Mouse (Mus musculus) c-Kit-positive CD71-positive TER-119-negative erythroid progenitor cells, embryonic 14.5 days (primary cell): ENCODE results near the gene Ppp1r16b.

Experiments
- DNase-seq: peaks from one replicate; pipeline ENCODE4 v3.0.0-alpha.2; 2013; ENCODE audit warnings: low read depth

Gene Ppp1r16b

GRCm38 (mm10) chr2:158768350-158768749, 103.2 kb downstream of the Ppp1r16b start:
- peak; percentile 50 for DNase-seq

GRCm38 (mm10) chr2:158768771-158769170, 103.6 kb downstream of the Ppp1r16b start:
- DNase-seq = peak; percentile 56

- no peak for DNase-seq
Measured at GRCm38 (mm10) chr2:158770126-158770757, 105.0 kb downstream of the Ppp1r16b start.

DNA sequence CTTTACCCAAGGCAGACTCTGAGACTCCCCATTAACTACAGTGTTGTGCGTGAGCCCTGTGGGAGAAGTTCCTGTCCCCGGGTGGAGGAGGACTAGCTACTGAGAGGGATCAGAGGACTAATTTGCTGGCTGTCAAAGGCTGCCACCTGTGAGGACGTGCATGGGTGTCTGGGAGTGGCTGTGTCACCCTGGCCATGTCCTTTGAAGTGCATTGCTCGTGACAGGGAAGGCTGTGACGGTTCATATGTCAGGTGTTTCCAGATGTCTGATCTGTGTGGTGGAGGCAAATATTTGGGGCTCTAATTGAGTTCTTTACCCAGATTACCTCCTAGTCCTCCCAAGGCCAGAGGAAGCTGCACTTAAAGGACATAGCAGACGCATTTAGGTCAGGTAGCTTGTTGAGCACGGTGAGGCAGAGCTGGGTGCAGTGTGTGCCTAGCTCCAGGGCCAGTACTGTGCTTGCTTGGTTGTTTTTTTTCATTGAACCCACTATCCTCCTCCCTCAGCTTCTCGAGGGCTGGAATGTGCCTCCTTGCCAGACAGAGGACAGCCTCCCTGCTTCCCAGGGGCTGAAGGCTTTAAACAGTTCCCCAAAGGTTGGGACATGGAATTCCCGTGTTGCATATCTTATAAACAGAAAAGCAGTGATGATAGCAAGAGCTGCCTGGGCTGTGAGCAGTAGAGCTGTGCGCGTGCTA, 106.0 kb downstream of the Ppp1r16b start:
- no peak for DNase-seq

DNA sequence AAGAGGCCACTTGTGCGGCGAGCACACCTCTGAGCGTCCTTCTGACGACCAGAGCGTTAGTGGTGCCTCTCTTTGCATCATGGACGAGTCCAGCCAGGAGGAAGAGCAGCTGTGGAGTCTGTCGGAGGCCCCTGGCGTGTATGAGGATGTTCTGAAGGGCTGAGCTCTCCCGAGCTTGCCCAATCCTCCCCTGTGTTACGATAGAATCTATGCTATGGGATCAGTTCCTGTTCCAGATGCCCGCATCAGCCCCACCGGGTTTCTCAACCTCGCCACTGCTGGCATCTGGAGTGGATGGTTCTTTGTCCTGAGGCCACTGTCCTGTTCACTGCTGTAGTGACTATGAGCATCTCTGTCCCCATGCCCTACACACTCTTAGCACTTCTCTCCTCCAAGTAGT, 107.6 kb downstream of the Ppp1r16b start:
- DNase-seq = no peak

- no peak for DNase-seq
Measured at GRCm38 (mm10) chr2:158774886-158775285, 109.7 kb downstream of the Ppp1r16b start.

DNA sequence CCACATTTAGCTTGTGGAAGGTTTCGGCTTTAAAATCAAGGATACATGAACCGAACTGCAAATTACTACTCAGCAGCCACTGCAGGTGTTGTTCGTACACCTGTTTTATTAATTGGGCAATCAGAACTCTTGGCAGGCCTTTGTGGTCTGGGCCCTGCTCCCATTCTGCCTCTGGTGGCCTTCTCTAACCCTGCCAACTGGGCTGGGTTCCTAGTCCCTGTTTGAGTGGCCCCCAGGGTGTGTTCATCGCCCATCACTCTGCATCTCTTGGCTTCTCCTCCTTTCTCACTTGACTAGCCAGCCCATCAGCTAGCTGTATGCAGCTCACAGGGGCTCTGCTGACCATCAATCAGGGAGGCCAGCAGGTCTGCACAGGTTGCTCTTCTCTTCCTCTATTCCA, 111.5 kb downstream of the Ppp1r16b start:
- DNase-seq = no peak

- no peak for DNase-seq
Measured at GRCm38 (mm10) chr2:158777490-158777889, 112.3 kb downstream of the Ppp1r16b start.

GRCm38 (mm10) chr2:158778349-158778748, 113.2 kb downstream of the Ppp1r16b start:
- DNase-seq = no peak

DNA sequence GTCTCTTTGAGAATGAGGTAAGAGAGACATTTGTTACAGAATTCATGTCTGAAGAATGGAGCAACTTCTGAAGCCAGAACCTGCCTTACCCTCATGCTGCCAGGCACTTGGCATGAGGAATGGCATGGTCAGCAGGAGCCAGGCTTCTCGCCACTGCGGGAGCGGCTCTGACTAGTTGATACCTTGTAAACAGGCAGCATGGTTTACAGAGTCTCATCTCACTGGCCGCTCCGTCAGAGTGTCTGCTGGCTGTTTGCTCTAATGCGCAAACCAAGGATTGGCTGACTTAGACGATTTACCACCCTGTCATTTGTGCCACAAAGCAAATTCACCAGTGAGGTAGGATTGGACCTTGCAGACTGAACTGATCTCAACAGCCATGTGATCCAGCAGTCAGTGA, 115.9 kb downstream of the Ppp1r16b start:
- no peak for DNase-seq

GRCm38 (mm10) chr2:158786927-158787795, 122.0 kb downstream of the Ppp1r16b start:
- DNase-seq = no peak

- DNase-seq = peak; percentile 95
Measured at GRCm38 (mm10) chr2:158794494-158795004, 129.4 kb downstream of the Ppp1r16b start, which contains the start of gene Dhx35. TSS of gene Dhx35 (plus strand) at chr2:158794807.

GRCm38 (mm10) chr2:158795043-158795442, 129.8 kb downstream of the Ppp1r16b start:
- no peak for DNase-seq

DNA sequence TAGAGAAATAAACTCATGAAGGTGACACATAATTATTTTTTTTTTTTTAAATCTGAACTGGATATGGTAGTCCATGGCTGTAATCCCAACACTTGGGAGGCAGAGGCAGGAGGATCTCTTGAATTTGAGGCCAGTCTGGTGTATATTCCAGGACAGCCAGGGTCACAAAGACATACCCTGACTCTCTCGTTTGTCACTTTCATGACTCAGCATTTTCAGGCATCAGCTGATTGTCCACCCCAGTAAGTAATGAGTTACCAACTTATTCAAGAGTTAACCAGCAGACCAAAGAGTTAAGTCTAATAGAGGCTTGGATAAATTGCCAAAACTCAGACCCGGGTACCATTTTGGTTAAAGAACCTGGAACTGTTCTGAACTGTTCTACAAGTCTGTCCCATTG, 130.7 kb downstream of the Ppp1r16b start:
- DNase-seq = no peak

- DNase-seq = no peak
Measured at GRCm38 (mm10) chr2:158799328-158799727, 134.1 kb downstream of the Ppp1r16b start.

DNA sequence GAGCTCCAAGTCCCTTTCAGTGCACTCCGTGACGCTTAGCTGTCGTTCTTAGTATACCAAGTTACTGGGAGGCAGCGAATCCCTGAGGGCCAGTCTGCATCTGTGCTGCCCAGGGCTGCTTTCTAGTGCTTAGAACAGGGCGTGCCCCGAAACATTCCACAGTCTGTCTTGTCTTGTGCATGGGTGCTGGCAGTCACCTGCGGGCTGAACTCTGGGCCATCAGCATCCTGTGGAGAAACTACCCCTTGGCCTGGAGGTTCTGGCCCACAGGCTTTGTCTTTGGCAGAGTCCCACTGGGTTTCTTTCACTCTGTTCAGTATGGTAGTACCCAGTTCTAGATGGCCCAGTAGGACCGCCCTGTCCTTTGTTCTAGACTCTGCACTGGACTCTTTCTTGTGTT, 135.6 kb downstream of the Ppp1r16b start:
- no peak for DNase-seq

DNA sequence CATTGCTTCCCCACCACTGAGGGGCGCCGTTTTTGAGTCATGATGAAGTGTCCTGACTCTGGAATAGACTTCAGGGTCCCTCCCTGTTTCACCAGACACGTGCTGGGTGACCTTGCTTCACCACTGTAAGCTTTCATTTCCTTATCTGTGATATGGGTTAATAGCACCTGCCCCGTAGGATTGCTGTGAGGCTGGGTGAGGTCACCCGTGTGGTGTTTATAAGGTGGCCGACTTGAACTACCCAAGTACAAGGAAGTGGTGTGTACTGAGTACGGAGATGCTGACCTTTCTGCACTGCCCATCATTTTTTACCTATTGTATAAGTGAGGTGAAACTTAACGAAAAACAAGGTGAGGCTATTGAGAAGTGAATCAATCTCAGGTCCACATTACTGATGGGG, 138.4 kb downstream of the Ppp1r16b start:
- DNase-seq = no peak

- DNase-seq = no peak
Measured at GRCm38 (mm10) chr2:158815686-158816085, 150.5 kb downstream of the Ppp1r16b start.
